Mouse (Mus musculus): ENCODE data around the gene Gng2. TPM values are rescaled to one million over a fixed set of nuclear protein-coding genes. Genes with fewer than 3 reads are reported as not detected.

Gng2 gene
- polyA plus RNA-seq, 1 experiment from 2014 or later, result 95.7 TPM

GRCm38 (mm10) chr14:19976421-19977270 is 781 bp downstream of the Gng2 start:
- Histone ChIP-seq H3K9ac (peak overlapping the region; percentile 76), H3K36me3 (ENCODE audit: insufficient read depth) (no peaks in the 10 kb centered on the region), H3K9me3 (ENCODE audit: low read depth, low read length) (no peaks in the 10 kb centered on the region), H3K27me3 (ENCODE audit: insufficient read depth, low read length) (no peaks in the 10 kb centered on the region), H3K4me3 (ENCODE audit: low read depth, low read length) (peak overlapping the region; percentile 52), H3K27ac (ENCODE audit: low read depth) (peak overlapping the region; percentile 94), H3K4me2 (peak overlapping the region; percentile 82), H3K4me1 (ENCODE audit: insufficient read depth) (peaks cover 15% of the 10 kb centered on the region)
- TF ChIP-seq CTCF (IDR thresholded peaks at IDR 0.05; ENCODE audit: low read depth), result peak; percentile 64
- under 1% methylated on average over 24 of the region's 24 CpGs for WGBS
- DNase-seq (peak; percentile 93), ATAC-seq (ENCODE audit: insufficient read depth) (peak; percentile 100)

- H3K4me1 ChIP-seq (ENCODE audit: insufficient read depth), result peaks cover 20% of the 10 kb centered on the region
- no peaks in the 10 kb centered on the region for H3K36me3 ChIP-seq (ENCODE audit: insufficient read depth)
- peak overlapping the region; percentile 58 for H3K27ac ChIP-seq (ENCODE audit: low read depth)
- H3K4me3 ChIP-seq (ENCODE audit: low read depth, low read length), result peak overlapping the region; percentile 38
- no peaks in the 10 kb centered on the region for H3K27me3 ChIP-seq (ENCODE audit: insufficient read depth, low read length)
- ATAC-seq (ENCODE audit: insufficient read depth) (no peak), DNase-seq (peak; percentile 52)
- WGBS, result 21% methylated on average over 11 of the region's 11 CpGs
- no peaks in the 10 kb centered on the region for H3K9me3 ChIP-seq (ENCODE audit: low read depth, low read length)
- TF ChIP-seq CTCF (IDR thresholded peaks at IDR 0.05; ENCODE audit: low read depth), result no peak
- H3K4me2 ChIP-seq, result peak overlapping the region; percentile 73
- peak overlapping the region; percentile 20 for H3K9ac ChIP-seq
These were observed 2.4 kb downstream of the Gng2 start for GRCm38 (mm10) chr14:19974978-19975493.

GRCm38 (mm10) chr14:19974429-19974828 is 3.0 kb downstream of the Gng2 start:
- DNase-seq (peak; percentile 51), ATAC-seq (ENCODE audit: insufficient read depth) (no peak)
- WGBS, result 50% methylated on average over 5 of the region's 5 CpGs
- Histone ChIP-seq H3K27ac (ENCODE audit: low read depth) (no peak overlapping the region), H3K9ac (no peak overlapping the region), H3K36me3 (ENCODE audit: insufficient read depth) (no peaks in the 10 kb centered on the region), H3K4me1 (ENCODE audit: insufficient read depth) (peaks cover 20% of the 10 kb centered on the region), H3K27me3 (ENCODE audit: insufficient read depth, low read length) (no peaks in the 10 kb centered on the region), H3K4me3 (ENCODE audit: low read depth, low read length) (peak overlapping the region; percentile 38), H3K9me3 (ENCODE audit: low read depth, low read length) (no peaks in the 10 kb centered on the region), H3K4me2 (peak overlapping the region; percentile 73)
- peak; percentile 19; the same call in 1 of the 2 replicates for TF ChIP-seq CTCF (IDR thresholded peaks at IDR 0.05; ENCODE audit: low read depth)

GRCm38 (mm10) chr14:19972316-19973029 is 5.0 kb downstream of the Gng2 start:
- no peak for DNase-seq
- ATAC-seq (ENCODE audit: insufficient read depth), result no peak

GRCm38 (mm10) chr14:19970845-19971244 is 6.6 kb downstream of the Gng2 start:
- DNase-seq (no peak), ATAC-seq (ENCODE audit: insufficient read depth) (no peak)
- H3K27ac ChIP-seq (ENCODE audit: low read depth), result no peak overlapping the region; the same call in 1 of the 2 replicates
- no peak overlapping the region for H3K9ac ChIP-seq
- H3K9me3 ChIP-seq (ENCODE audit: low read depth, low read length), result no peaks in the 10 kb centered on the region
- H3K4me1 ChIP-seq (ENCODE audit: insufficient read depth), result peaks cover 13% of the 10 kb centered on the region
- H3K4me3 ChIP-seq (ENCODE audit: low read depth, low read length), result no peak overlapping the region
- no peak overlapping the region for H3K4me2 ChIP-seq
- no peaks in the 10 kb centered on the region for H3K27me3 ChIP-seq (ENCODE audit: insufficient read depth, low read length)
- no peak for TF ChIP-seq CTCF (IDR thresholded peaks at IDR 0.05; ENCODE audit: low read depth)
- H3K36me3 ChIP-seq (ENCODE audit: insufficient read depth), result no peaks in the 10 kb centered on the region
- 40% methylated on average over 3 of the region's 3 CpGs for WGBS

More at GRCm38 (mm10) chr14:19972316-19973029, 5.0 kb downstream of the Gng2 start:
- TF ChIP-seq CTCF (IDR thresholded peaks at IDR 0.05; ENCODE audit: low read depth), result no peak
- 72% methylated on average over 13 of the region's 13 CpGs for WGBS
- no peaks in the 10 kb centered on the region for H3K9me3 ChIP-seq (ENCODE audit: low read depth, low read length)
- no peak overlapping the region for H3K4me3 ChIP-seq (ENCODE audit: low read depth, low read length)
- H3K27ac ChIP-seq (ENCODE audit: low read depth), result no peak overlapping the region
- H3K36me3 ChIP-seq (ENCODE audit: insufficient read depth), result no peaks in the 10 kb centered on the region
- no peak overlapping the region for H3K4me2 ChIP-seq
- no peaks in the 10 kb centered on the region for H3K27me3 ChIP-seq (ENCODE audit: insufficient read depth, low read length)
- H3K4me1 ChIP-seq (ENCODE audit: insufficient read depth), result peaks cover 17% of the 10 kb centered on the region
- no peak overlapping the region for H3K9ac ChIP-seq

GRCm38 (mm10) chr14:19970106-19970785 is 7.2 kb downstream of the Gng2 start:
- Histone ChIP-seq H3K4me3 (ENCODE audit: low read depth, low read length) (no peak overlapping the region), H3K4me2 (no peak overlapping the region), H3K4me1 (ENCODE audit: insufficient read depth) (peaks cover 13% of the 10 kb centered on the region), H3K9ac (no peak overlapping the region), H3K27ac (ENCODE audit: low read depth) (no peak overlapping the region; the same call in 1 of the 2 replicates), H3K9me3 (ENCODE audit: low read depth, low read length) (no peaks in the 10 kb centered on the region), H3K36me3 (ENCODE audit: insufficient read depth) (no peaks in the 10 kb centered on the region), H3K27me3 (ENCODE audit: insufficient read depth, low read length) (no peaks in the 10 kb centered on the region)
- no peak for DNase-seq
- WGBS, result 75% methylated on average over 6 of the region's 6 CpGs
- no peak for TF ChIP-seq CTCF (IDR thresholded peaks at IDR 0.05; ENCODE audit: low read depth)
- no peak for ATAC-seq (ENCODE audit: insufficient read depth)

Measured in lung, embryonic 14.5 days (tissue).